Mouse (Mus musculus): ENCODE data around the gene Ptar1. TPM values are rescaled to one million over a fixed set of nuclear protein-coding genes. Genes with fewer than 3 reads are reported as not detected.
A peak's percentile ranks its signal among the peaks of the same experiment; 100 is the strongest.

Gene Ptar1
- polyA plus RNA-seq, 1 experiment = 46.4 TPM

DNA sequence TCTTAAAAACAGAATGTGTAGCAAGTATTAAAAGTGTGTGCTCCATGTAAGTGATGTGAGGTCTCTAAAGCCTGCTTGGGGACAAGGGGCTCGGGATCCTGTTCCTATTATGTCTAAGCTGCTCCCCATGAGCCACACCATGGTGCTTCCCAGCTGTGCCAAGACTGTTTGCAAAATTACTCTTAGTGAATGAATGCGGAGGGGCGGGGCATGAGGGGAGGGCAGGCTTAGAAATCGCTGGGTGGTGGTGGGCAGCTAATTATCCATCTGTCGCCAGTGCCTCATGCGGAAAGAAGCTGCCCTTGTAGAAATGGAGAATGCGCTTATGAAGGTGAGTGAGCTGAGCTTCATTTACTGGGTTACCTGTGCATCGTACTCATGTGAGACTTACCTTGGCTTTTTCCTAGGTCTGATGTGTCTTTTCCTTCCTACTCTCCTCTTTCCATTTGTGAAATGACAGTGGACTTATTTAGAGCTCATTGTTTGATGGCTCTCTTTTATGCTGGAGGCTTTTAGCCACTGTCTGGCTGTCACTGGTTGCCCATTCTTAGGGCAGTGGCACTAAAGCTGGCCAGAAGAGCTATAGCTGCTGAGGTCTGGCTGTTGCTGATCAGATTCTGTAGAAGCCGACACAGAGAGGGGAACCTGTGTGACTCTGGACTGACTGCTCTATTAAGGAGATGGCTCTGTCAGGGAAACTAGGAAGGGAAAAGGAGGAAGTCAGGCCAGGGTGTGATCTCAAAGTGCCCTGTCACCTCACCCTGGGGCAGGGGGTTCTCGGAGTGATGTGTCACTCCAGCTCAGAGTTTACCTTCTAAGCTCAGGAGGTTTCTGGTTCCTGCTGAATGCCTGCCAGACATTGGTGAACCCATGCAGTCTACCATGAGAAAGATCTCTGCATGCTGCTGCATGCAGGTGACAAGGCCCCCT lies 83.5 kb downstream of the Ptar1 start:
- TF ChIP-seq CTCF (IDR thresholded peaks at IDR 0.05; ENCODE audit: control insufficient read depth, insufficient read depth, insufficient replicate concordance, low read depth, low read length) (no peak), POLR2A (IDR thresholded peaks at IDR 0.05; ENCODE audit: control insufficient read depth, low read depth, low read length) (no peak)
- no peaks in the 10 kb centered on the region for H3K4me1 ChIP-seq (ENCODE audit: control insufficient read depth, insufficient read depth, low read length)
- H3K27ac ChIP-seq (ENCODE audit: control insufficient read depth, insufficient read depth, low read depth, low read length) = no peak overlapping the region
- H3K27me3 ChIP-seq (ENCODE audit: control insufficient read depth, insufficient read depth, low read length) = no peaks in the 10 kb centered on the region
- H3K4me3 ChIP-seq (ENCODE audit: control insufficient read depth, low read depth, low read length) = no peak overlapping the region
- no peaks in the 10 kb centered on the region for H3K36me3 ChIP-seq (ENCODE audit: control insufficient read depth, insufficient read depth, low read length)

DNA sequence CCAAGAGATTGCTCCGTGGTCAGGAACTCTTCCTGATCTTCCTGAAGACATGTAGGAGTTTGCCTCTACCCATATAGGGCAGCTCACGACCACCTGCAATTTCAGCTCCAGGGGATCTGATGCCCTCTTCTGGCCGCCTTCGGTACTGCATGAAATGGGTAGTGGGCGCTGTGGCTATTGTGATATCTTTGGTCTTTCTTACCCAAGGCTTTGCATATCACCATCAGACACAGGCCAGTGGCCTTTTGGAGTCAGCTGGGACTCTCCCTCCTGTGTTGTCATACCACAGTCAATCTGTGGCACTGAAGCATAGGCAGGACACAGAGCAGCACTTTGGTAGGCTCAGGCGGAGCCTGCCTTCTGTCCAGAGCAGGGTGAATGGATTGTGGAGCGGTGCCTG lies 84.7 kb downstream of the Ptar1 start:
- no peaks in the 10 kb centered on the region for H3K4me1 ChIP-seq (ENCODE audit: control insufficient read depth, insufficient read depth, low read length)
- TF ChIP-seq CTCF (IDR thresholded peaks at IDR 0.05; ENCODE audit: control insufficient read depth, insufficient read depth, insufficient replicate concordance, low read depth, low read length) (peak; percentile 89), POLR2A (IDR thresholded peaks at IDR 0.05; ENCODE audit: control insufficient read depth, low read depth, low read length) (no peak)

DNA sequence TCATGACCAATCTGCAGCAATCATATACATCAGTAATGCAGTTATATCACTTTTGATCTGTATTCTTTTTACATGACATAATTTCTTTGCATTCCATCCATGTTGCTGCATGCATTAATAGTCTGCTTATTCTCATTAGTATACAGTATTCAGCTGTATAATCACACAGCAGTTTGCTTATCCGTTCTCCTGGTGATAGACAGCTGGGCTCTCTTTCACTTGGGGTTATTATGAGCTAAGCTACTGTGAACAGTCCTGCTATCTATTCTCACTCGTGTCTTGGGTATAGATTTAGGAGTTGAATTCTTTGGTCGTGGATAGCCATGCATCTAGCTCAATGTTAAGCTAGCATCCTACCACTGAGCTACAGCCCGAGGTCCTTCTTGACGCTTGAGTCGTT lies 88.1 kb downstream of the Ptar1 start:
- Histone ChIP-seq H3K27me3 (ENCODE audit: control insufficient read depth, insufficient read depth, low read length) (no peaks in the 10 kb centered on the region), H3K36me3 (ENCODE audit: control insufficient read depth, insufficient read depth, low read length) (no peaks in the 10 kb centered on the region), H3K4me1 (ENCODE audit: control insufficient read depth, insufficient read depth, low read length) (no peaks in the 10 kb centered on the region; the same call in 1 of the 2 replicates), H3K27ac (ENCODE audit: control insufficient read depth, insufficient read depth, low read depth, low read length) (no peak overlapping the region), H3K4me3 (ENCODE audit: control insufficient read depth, low read depth, low read length) (no peak overlapping the region)
- TF ChIP-seq CTCF (IDR thresholded peaks at IDR 0.05; ENCODE audit: control insufficient read depth, insufficient read depth, insufficient replicate concordance, low read depth, low read length) (no peak), POLR2A (IDR thresholded peaks at IDR 0.05; ENCODE audit: control insufficient read depth, low read depth, low read length) (no peak)

More for the DNA sequence above, 84.7 kb downstream of the Ptar1 start:
- no peaks in the 10 kb centered on the region for H3K27me3 ChIP-seq (ENCODE audit: control insufficient read depth, insufficient read depth, low read length)
- H3K4me3 ChIP-seq (ENCODE audit: control insufficient read depth, low read depth, low read length) = no peak overlapping the region
- no peaks in the 10 kb centered on the region for H3K36me3 ChIP-seq (ENCODE audit: control insufficient read depth, insufficient read depth, low read length)
- no peak overlapping the region for H3K27ac ChIP-seq (ENCODE audit: control insufficient read depth, insufficient read depth, low read depth, low read length)

DNA sequence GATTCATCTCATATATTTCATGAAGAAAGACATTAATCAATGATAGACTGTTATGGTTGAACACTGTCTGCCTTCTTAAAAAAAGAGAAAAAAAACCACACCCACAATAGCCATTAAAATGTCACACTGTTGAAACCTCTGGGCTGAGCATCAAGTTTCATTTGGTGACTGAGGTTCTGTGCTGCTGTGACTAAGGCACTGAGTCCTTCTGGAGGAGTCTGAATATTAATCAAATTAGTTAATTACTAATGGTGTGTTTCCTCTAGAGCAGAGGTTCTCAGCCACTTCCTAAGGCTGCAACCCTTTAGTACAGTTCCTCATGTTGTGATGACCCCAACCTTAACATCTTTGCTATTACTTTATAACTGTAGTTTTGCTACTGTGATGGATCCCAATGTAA lies 91.9 kb downstream of the Ptar1 start:
- no peaks in the 10 kb centered on the region for H3K27me3 ChIP-seq (ENCODE audit: control insufficient read depth, insufficient read depth, low read length)
- no peaks in the 10 kb centered on the region; the same call in 1 of the 2 replicates for H3K4me1 ChIP-seq (ENCODE audit: control insufficient read depth, insufficient read depth, low read length)
- no peak overlapping the region for H3K27ac ChIP-seq (ENCODE audit: control insufficient read depth, insufficient read depth, low read depth, low read length)
- H3K36me3 ChIP-seq (ENCODE audit: control insufficient read depth, insufficient read depth, low read length) = no peaks in the 10 kb centered on the region
- no peak overlapping the region for H3K4me3 ChIP-seq (ENCODE audit: control insufficient read depth, low read depth, low read length)
- no peak for TF ChIP-seq CTCF (IDR thresholded peaks at IDR 0.05; ENCODE audit: control insufficient read depth, insufficient read depth, insufficient replicate concordance, low read depth, low read length)
- no peak for TF ChIP-seq POLR2A (IDR thresholded peaks at IDR 0.05; ENCODE audit: control insufficient read depth, low read depth, low read length)

DNA sequence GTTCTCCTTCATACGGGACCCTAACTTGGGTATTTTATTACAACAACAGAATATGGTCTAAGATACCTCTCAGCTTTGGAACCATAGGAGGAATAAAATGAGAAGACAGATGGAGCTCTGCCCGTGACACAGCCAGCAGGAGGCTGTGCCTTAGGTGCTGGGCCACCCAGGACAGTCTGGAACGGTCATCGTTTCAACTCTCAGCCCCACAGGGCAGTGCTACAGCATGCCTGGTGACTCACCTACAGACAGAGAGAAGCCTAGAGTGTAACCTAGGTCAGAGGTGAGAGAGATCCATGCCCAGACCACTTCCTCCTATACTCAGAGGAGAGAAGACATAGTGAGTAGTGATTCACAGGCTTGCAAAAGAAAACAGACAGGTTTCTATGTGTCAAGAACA lies 92.9 kb downstream of the Ptar1 start:
- no peaks in the 10 kb centered on the region for H3K36me3 ChIP-seq (ENCODE audit: control insufficient read depth, insufficient read depth, low read length)
- TF ChIP-seq POLR2A (IDR thresholded peaks at IDR 0.05; ENCODE audit: control insufficient read depth, low read depth, low read length) (no peak), CTCF (IDR thresholded peaks at IDR 0.05; ENCODE audit: control insufficient read depth, insufficient read depth, insufficient replicate concordance, low read depth, low read length) (no peak)
- no peaks in the 10 kb centered on the region for H3K27me3 ChIP-seq (ENCODE audit: control insufficient read depth, insufficient read depth, low read length)
- no peaks in the 10 kb centered on the region; the same call in 1 of the 2 replicates for H3K4me1 ChIP-seq (ENCODE audit: control insufficient read depth, insufficient read depth, low read length)
- H3K27ac ChIP-seq (ENCODE audit: control insufficient read depth, insufficient read depth, low read depth, low read length) = no peak overlapping the region
- H3K4me3 ChIP-seq (ENCODE audit: control insufficient read depth, low read depth, low read length) = no peak overlapping the region

Other genes starting within 250 kb of the Ptar1 start
- 0.47 and 0.64 TPM in 2 replicates for gene Mamdc2, start 239.0 kb upstream of the Ptar1 start, polyA plus RNA-seq (2012; rRNA removed)
- gene 1700028P14Rik, start 34.6 kb upstream of the Ptar1 start, polyA plus RNA-seq (2012; rRNA removed) = 192 and 204 TPM in 2 replicates
- 24.1 and 24.9 TPM in 2 replicates for gene Apba1, start 71.5 kb downstream of the Ptar1 start, polyA plus RNA-seq (2012; rRNA removed)